Mouse (Mus musculus): ENCODE measurements around the gene Rbm12. TPM values are rescaled to one million over a fixed set of nuclear protein-coding genes. Genes with fewer than 3 reads are reported as not detected.
A peak's percentile ranks its signal among the peaks of the same experiment; 100 is the strongest.

The Rbm12 gene
- total RNA-seq, 1 experiment from 2014 or later: 51.7 TPM

GRCm38 (mm10) chr2:156084541-156084940 is 27.2 kb downstream of the Rbm12 start:
- ATAC-seq (replicated peaks; ENCODE audit: low read depth, poor library complexity, severe bottlenecking): no peak

GRCm38 (mm10) chr2:156080391-156080790 is 31.4 kb downstream of the Rbm12 start:
- no peak for ATAC-seq (replicated peaks; ENCODE audit: low read depth, poor library complexity, severe bottlenecking)

- ATAC-seq (replicated peaks; ENCODE audit: low read depth, poor library complexity, severe bottlenecking): no peak
These were observed 32.1 kb downstream of the Rbm12 start for GRCm38 (mm10) chr2:156079674-156080073.

- ATAC-seq (replicated peaks; ENCODE audit: low read depth, poor library complexity, severe bottlenecking): no peak
These were observed 32.6 kb downstream of the Rbm12 start for GRCm38 (mm10) chr2:156079183-156079560.

- no peak for ATAC-seq (replicated peaks; ENCODE audit: low read depth, poor library complexity, severe bottlenecking)
These were observed 33.2 kb downstream of the Rbm12 start for GRCm38 (mm10) chr2:156078421-156079182.

GRCm38 (mm10) chr2:156077461-156077860 is 34.3 kb downstream of the Rbm12 start:
- no peak for ATAC-seq (replicated peaks; ENCODE audit: low read depth, poor library complexity, severe bottlenecking)

GRCm38 (mm10) chr2:156073725-156074124 is 38.1 kb downstream of the Rbm12 start:
- no peak for ATAC-seq (replicated peaks; ENCODE audit: low read depth, poor library complexity, severe bottlenecking)

- no peak for ATAC-seq (replicated peaks; ENCODE audit: low read depth, poor library complexity, severe bottlenecking)
These were observed 40.5 kb downstream of the Rbm12 start for GRCm38 (mm10) chr2:156071236-156071635.

- no peak for ATAC-seq (replicated peaks; ENCODE audit: low read depth, poor library complexity, severe bottlenecking)
These were observed 43.9 kb downstream of the Rbm12 start for GRCm38 (mm10) chr2:156067916-156068315.

- no peak for ATAC-seq (replicated peaks; ENCODE audit: low read depth, poor library complexity, severe bottlenecking)
These were observed 45.7 kb downstream of the Rbm12 start for GRCm38 (mm10) chr2:156066126-156066525.

GRCm38 (mm10) chr2:156065099-156066041 is 46.4 kb downstream of the Rbm12 start, which contains the start of gene Spag4:
TSS of gene Spag4 (plus strand) at chr2:156065175.
- ATAC-seq (replicated peaks; ENCODE audit: low read depth, poor library complexity, severe bottlenecking): peak; percentile 67

- ATAC-seq (replicated peaks; ENCODE audit: low read depth, poor library complexity, severe bottlenecking): no peak
These were observed 59.0 kb downstream of the Rbm12 start, which contains the start of gene Fer1l4 for GRCm38 (mm10) chr2:156052816-156053215. TSS of gene Fer1l4 (minus strand) at chr2:156052947.

GRCm38 (mm10) chr2:156047929-156048328 is 63.8 kb downstream of the Rbm12 start:
- ATAC-seq (replicated peaks; ENCODE audit: low read depth, poor library complexity, severe bottlenecking): peak; percentile 56; the same call in 1 of the 2 replicates

GRCm38 (mm10) chr2:156042903-156043302 is 68.9 kb downstream of the Rbm12 start:
- ATAC-seq (replicated peaks; ENCODE audit: low read depth, poor library complexity, severe bottlenecking): no peak

Other genes starting within 250 kb of the Rbm12 start
- gene Uqcc1, start 181.7 kb downstream of the Rbm12 start, total RNA-seq (2017): 58.5 and 105 TPM in 2 replicates
- gene Gm15557, start 171.2 kb downstream of the Rbm12 start, total RNA-seq (2017): not detected in 2 replicates
- not detected in 2 replicates for gene Gdf5, start 166.6 kb downstream of the Rbm12 start, total RNA-seq (2017)
- gene Cep250, start 155.5 kb downstream of the Rbm12 start, total RNA-seq (2017): 36.6 and 46.4 TPM in 2 replicates
- gene 6430550D23Rik, start 104.0 kb downstream of the Rbm12 start, total RNA-seq (2017): 4.3 TPM in 1 of 2 replicates, not detected in the other
- 55.3 and 84.7 TPM in 2 replicates for gene Ergic3, start 103.9 kb downstream of the Rbm12 start, total RNA-seq (2017)
- not detected in 2 replicates for gene Fer1l4, start 59.0 kb downstream of the Rbm12 start, total RNA-seq (2017)
- 2.4 and 2.6 TPM in 2 replicates for gene Spag4, start 46.8 kb downstream of the Rbm12 start, total RNA-seq (2017)
- 19.7 and 22.7 TPM in 2 replicates for gene Cpne1, start within 50 bp of the Rbm12 start, total RNA-seq (2017)
- 32.1 and 33.0 TPM in 2 replicates for gene Gm28036, start 15.1 kb upstream of the Rbm12 start, total RNA-seq (2017)
- 15.8 and 28.5 TPM in 2 replicates for gene Romo1, start 32.1 kb upstream of the Rbm12 start, total RNA-seq (2017)
- gene Nfs1, start 32.2 kb upstream of the Rbm12 start, total RNA-seq (2017): 43.2 and 47.0 TPM in 2 replicates
- gene Rbm39, start 68.3 kb upstream of the Rbm12 start, total RNA-seq (2017): 689 and 779 TPM in 2 replicates
- gene Phf20, start 84.5 kb upstream of the Rbm12 start, total RNA-seq (2017): 75.0 and 79.0 TPM in 2 replicates
- 5.8 and 6.7 TPM in 2 replicates for gene Cnbd2, start 200.3 kb upstream of the Rbm12 start, total RNA-seq (2017)
- 4.9 and 12.3 TPM in 2 replicates for gene Scand1, start 200.7 kb upstream of the Rbm12 start, total RNA-seq (2017)